Mouse (Mus musculus) bone marrow, adult 2 months (tissue): ENCODE measurements around the gene Adgrv1.

Experiments
- CTCF ChIP-seq: fragments of 200-500 bp; IDR thresholded peaks from 2 replicates; pipeline ENCODE4 v1.5.1; 2011; ENCODE audit warnings: low read length, control low read depth; ENCODE audit not compliant: control insufficient read depth, insufficient read depth
- POLR2A ChIP-seq: fragments of 200-500 bp; IDR thresholded peaks from 2 replicates; pipeline ENCODE4 v1.6.1; 2011; ENCODE audit warnings: low read depth, mild to moderate bottlenecking, control low read depth, low read length, borderline replicate concordance; ENCODE audit not compliant: control insufficient read depth

GRCm38 (mm10) chr13:81358766-81359165 lies 274.2 kb downstream of the Adgrv1 start:
- TF ChIP-seq POLR2A: no peak
- TF ChIP-seq CTCF: no peak
